Mouse (Mus musculus): ENCODE data around the gene Grin2d.

GRCm38 (mm10) chr7:45859008-45859407 lies 19.2 kb downstream of the Grin2d start:
- TF ChIP-seq CTCF (IDR thresholded peaks at IDR 0.05; ENCODE audit: control insufficient read depth, insufficient read depth, insufficient replicate concordance, low read depth, low read length) (no peak), POLR2A (IDR thresholded peaks at IDR 0.05; ENCODE audit: control insufficient read depth, low read depth, low read length) (no peak)

All from testis, adult 2 months (tissue).